Mouse (Mus musculus) embryo, embryonic 11.5 days (tissue): ENCODE data around the gene Mdm4.

Experiments used
- DNase-seq: peaks from one replicate; pipeline ENCODE4 v3.0.0-alpha.2; 2012; ENCODE audit warnings: low read depth, low spot score

Mdm4 gene

GRCm38 (mm10) chr1:133030461-133030860 lies at the start of gene Mdm4:
Mdm4 (minus strand) TSS chr1:133030561.
- no peak for DNase-seq

- DNase-seq = no peak
Observed at GRCm38 (mm10) chr1:133080079-133080561, 49.8 kb upstream of the Mdm4 start.

GRCm38 (mm10) chr1:133079509-133079908 lies 49.1 kb upstream of the Mdm4 start:
- no peak for DNase-seq

GRCm38 (mm10) chr1:133078338-133078727 lies 48.0 kb upstream of the Mdm4 start:
- DNase-seq = no peak

- DNase-seq = no peak
Observed at GRCm38 (mm10) chr1:133077606-133078337, 47.4 kb upstream of the Mdm4 start.

- DNase-seq = no peak
Observed at GRCm38 (mm10) chr1:133076681-133077514, 46.5 kb upstream of the Mdm4 start.

- DNase-seq = no peak
Observed at GRCm38 (mm10) chr1:133075651-133076400, 45.5 kb upstream of the Mdm4 start.

- no peak for DNase-seq
Observed at GRCm38 (mm10) chr1:133074541-133074940, 44.2 kb upstream of the Mdm4 start.

- DNase-seq = no peak
Observed at GRCm38 (mm10) chr1:133073327-133073856, 43.0 kb upstream of the Mdm4 start.

GRCm38 (mm10) chr1:133071666-133072381 lies 41.5 kb upstream of the Mdm4 start:
- no peak for DNase-seq

- DNase-seq = no peak
Observed at GRCm38 (mm10) chr1:133070157-133070556, 39.8 kb upstream of the Mdm4 start.

GRCm38 (mm10) chr1:133069275-133070120 lies 39.1 kb upstream of the Mdm4 start:
- DNase-seq = no peak

- DNase-seq = no peak
Observed at GRCm38 (mm10) chr1:133068669-133069274, 38.4 kb upstream of the Mdm4 start.

GRCm38 (mm10) chr1:133068268-133068667 lies 37.9 kb upstream of the Mdm4 start:
- DNase-seq = no peak

- DNase-seq = no peak
Observed at GRCm38 (mm10) chr1:133063164-133063563, 32.8 kb upstream of the Mdm4 start.

- DNase-seq = no peak
Observed at GRCm38 (mm10) chr1:133060681-133061080, 30.3 kb upstream of the Mdm4 start.

- DNase-seq = no peak
Observed at GRCm38 (mm10) chr1:133059592-133059991, 29.2 kb upstream of the Mdm4 start.

- DNase-seq = no peak
Observed at GRCm38 (mm10) chr1:133057345-133058034, 27.1 kb upstream of the Mdm4 start.

- DNase-seq = no peak
Observed at GRCm38 (mm10) chr1:133054326-133054725, 24.0 kb upstream of the Mdm4 start.
